Mouse (Mus musculus) heart, adult 2 months (tissue): ENCODE data around the gene Ap1g2. TPM values are rescaled to one million over a fixed set of nuclear protein-coding genes. Genes with fewer than 3 reads are reported as not detected.
A peak's percentile ranks its signal among the peaks of the same experiment; 100 is the strongest.

Experiments
- DNase-seq, 2 experiments: peaks; one replicate each; pipeline ENCODE4 v3.0.0; 2021
- H3K27ac ChIP-seq: fragments of 200-600 bp; 2 replicates; pipeline ENCODE4 v1.8.1; 2022
- H3K27me3 ChIP-seq: fragments of 200-500 bp; 2 replicates; pipeline ENCODE4 v1.6.1; 2012; ENCODE audit warnings: mild to moderate bottlenecking, low read length, inconsistent platforms, mixed read lengths; ENCODE audit not compliant: control insufficient read depth, insufficient read depth
- H3K36me3 ChIP-seq: fragments of 200-500 bp; 2 replicates; pipeline ENCODE4 v1.6.1; 2012; ENCODE audit warnings: low read length, inconsistent platforms; ENCODE audit not compliant: control insufficient read depth, insufficient read depth
- H3K4me1 ChIP-seq: fragments of 200-500 bp; 2 replicates; pipeline ENCODE4 v1.6.1; 2011; ENCODE audit warnings: low read length; ENCODE audit not compliant: control insufficient read depth, insufficient read depth
- H3K4me3 ChIP-seq: fragments of 200-600 bp; 2 replicates; pipeline ENCODE4 v1.8.1; 2022
- H3K79me2 ChIP-seq: fragments of 200-500 bp; replicated peaks from 2 replicates; pipeline ENCODE4 v1.6.1; 2012; ENCODE audit warnings: mild to moderate bottlenecking, inconsistent platforms, low read length, moderate library complexity, mixed read lengths; ENCODE audit not compliant: control insufficient read depth, insufficient read depth
- H3K9ac ChIP-seq: fragments of 200-500 bp; 2 replicates; pipeline ENCODE4 v1.6.1; 2012; ENCODE audit warnings: low read depth, mild to moderate bottlenecking, control low read depth, inconsistent platforms, low read length, mixed read lengths
- CTCF ChIP-seq: fragments of 200-600 bp; IDR thresholded peaks from 2 replicates; pipeline ENCODE4 v1.8.1; 2022; ENCODE audit warnings: antibody characterized with exemption, mild to moderate bottlenecking, moderate library complexity
- EP300 ChIP-seq: fragments of 200-500 bp; IDR thresholded peaks from 2 replicates; pipeline ENCODE4 v1.6.1; 2011; ENCODE audit warnings: low read depth, low read length, control low read depth; ENCODE audit not compliant: insufficient read depth
- POLR2A ChIP-seq: fragments of 200-500 bp; IDR thresholded peaks from 2 replicates; pipeline ENCODE4 v1.6.1; 2011; ENCODE audit warnings: mild to moderate bottlenecking, low read depth, low read length, control low read depth; ENCODE audit not compliant: insufficient read depth
- WGBS: fragments of 180-500 bp; shearing (Covaris S2); methylation state at CpG from one replicate; pipeline ENCODE4 v1.1.7; 2018; 5-methylcytosine and 5-hydroxymethylcytosine counted together
- intact Hi-C: fragments of 180-260 bp; cut with DNase I; formaldehyde crosslinking; loops from one replicate; pipeline ENCODE4 v1.15.1; 2025
- polyA plus RNA-seq: library from polyadenylated mRNA; depleted of rRNA; stranded (reverse); fragments of >200 nt; gene quantifications from 2 replicates; pipeline ENCODE4 v1.2.3, GENCODE M21; 2012
- total RNA-seq, 2 experiments: library from RNA; stranded (reverse); gene quantifications; 2 replicates each; pipeline ENCODE4 v1.2.3; 2021

Gene Ap1g2
- total and polyA plus RNA-seq, 3 experiments, result 5.3 to 10.2 (median 5.6) TPM

DNA sequence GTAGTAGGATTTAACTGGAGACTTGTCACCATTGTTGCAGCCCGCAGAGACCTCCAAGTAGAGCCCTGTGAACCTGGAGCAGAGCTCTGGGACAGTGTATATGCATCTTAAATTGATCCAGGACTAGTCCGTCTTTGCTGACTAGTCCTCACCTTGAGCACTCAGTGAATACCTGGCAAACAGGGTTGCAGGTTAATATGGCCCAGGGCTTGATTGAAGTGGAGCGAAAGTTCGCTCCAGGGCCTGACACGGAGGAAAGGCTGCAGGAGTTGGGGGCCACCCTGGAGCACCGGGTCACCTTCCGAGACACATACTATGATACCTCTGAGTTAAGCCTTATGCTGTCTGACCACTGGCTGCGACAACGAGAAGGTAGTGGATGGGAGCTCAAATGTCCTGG lies 11.1 kb downstream of the Ap1g2 start:
- peak overlapping the region; percentile 80 for H3K9ac ChIP-seq
- no peak for DNase-seq
- TF ChIP-seq POLR2A, result no peak
- no peak for TF ChIP-seq CTCF
- TF ChIP-seq EP300, result no peak
- WGBS, result 61% methylated on average over 9 of the region's 9 CpGs
- intact Hi-C loops, result loop anchor here (2.0 kb wide), 1 partner anchor 202 kb away; the partner anchor contains the start of gene Pabpn1
- H3K27me3 ChIP-seq, result no peaks in the 10 kb centered on the region
- peak overlapping the region; percentile 87 for H3K4me3 ChIP-seq
- H3K36me3 ChIP-seq, result no peaks in the 10 kb centered on the region
- peak overlapping the region; percentile 91 for H3K27ac ChIP-seq
- no peaks in the 10 kb centered on the region for H3K79me2 ChIP-seq
- peaks cover 6% of the 10 kb centered on the region for H3K4me1 ChIP-seq

- H3K4me1 ChIP-seq, result peaks cover 6% of the 10 kb centered on the region
- TF ChIP-seq POLR2A, result peak; percentile 63
- TF ChIP-seq CTCF, result no peak
- TF ChIP-seq EP300, result peak; percentile 46; the same call in 1 of the 2 replicates
- H3K79me2 ChIP-seq, result no peaks in the 10 kb centered on the region
- intact Hi-C loops, result loop anchor here (2.0 kb wide), 1 partner anchor 202 kb away; the partner anchor contains the start of gene Pabpn1
- peak within 1 kb of the TSS; percentile 80 for H3K9ac ChIP-seq
- under 1% methylated on average over 30 of the region's 30 CpGs for WGBS
- peak; percentile 84 to 86 for DNase-seq
- H3K27me3 ChIP-seq, result no peaks in the 10 kb centered on the region
- no peaks in the 10 kb centered on the region for H3K36me3 ChIP-seq
- H3K27ac ChIP-seq, result peak within 1 kb of the TSS; percentile 91
- peak within 1 kb of the TSS; percentile 87 for H3K4me3 ChIP-seq
Observed at GRCm38 (mm10) chr14:55094704-55095231, 11.6 kb downstream of the Ap1g2 start, which contains the start of gene Thtpa. Thtpa (plus strand) TSS chr14:55094784.

DNA sequence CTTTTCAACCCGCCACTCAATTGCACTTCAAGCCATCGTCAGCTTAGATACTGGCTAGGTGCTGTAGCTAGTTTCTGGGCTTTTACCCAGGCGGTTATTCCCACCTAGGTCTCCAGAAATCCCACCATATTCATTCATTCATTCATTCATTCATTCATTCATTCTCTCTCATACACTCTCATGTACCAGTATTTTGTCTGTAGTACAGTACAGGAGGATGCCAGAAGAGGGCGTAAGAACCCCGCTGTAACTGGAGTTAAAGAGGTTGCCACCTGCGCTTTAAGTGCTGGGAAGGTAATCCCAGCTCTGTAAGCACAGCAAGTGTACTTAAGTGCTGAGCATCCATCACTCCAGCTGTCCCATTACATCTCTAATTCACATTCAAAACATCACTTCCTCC lies 12.5 kb downstream of the Ap1g2 start:
- Histone ChIP-seq H3K27ac (no peak overlapping the region), H3K4me1 (peaks cover 10% of the 10 kb centered on the region), H3K4me3 (no peak overlapping the region), H3K9ac (no peak overlapping the region), H3K27me3 (no peaks in the 10 kb centered on the region), H3K79me2 (no peaks in the 10 kb centered on the region), H3K36me3 (no peaks in the 10 kb centered on the region)
- intact Hi-C loops, result loop anchor here (2.0 kb wide), 1 partner anchor 201 kb away; the partner anchor contains the start of gene Pabpn1
- no peak for DNase-seq
- WGBS, result 47% methylated on average over 6 of the region's 6 CpGs
- no peak for TF ChIP-seq POLR2A
- TF ChIP-seq CTCF, result no peak

DNA sequence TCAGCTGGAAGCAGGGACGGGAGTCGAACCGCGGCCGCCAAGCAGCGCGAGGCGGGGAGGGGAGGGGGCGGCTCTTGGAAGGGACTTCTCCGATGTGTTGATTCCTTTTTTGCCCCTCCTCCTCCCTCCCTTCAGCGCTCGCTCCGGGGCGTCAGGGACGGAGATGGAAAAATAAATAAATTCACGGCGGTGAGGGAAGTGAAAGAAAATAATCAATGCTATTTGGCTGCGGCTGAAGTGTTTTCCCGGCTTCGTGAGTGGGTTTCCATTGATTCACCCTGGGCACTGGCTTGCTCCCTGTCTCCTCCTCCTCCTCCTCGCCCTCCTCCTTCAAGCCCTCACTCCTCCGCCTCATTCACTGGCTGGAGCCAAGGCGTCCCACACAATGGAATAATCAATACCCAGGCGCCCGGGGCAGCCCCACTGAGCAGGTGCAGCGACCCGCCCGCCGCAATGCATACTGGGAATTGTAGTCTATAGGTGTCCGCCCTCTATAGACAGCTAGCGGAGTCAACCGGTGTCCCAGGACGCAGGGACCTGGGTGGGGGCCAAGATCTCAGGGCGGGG lies 14.3 kb downstream of the Ap1g2 start, which contains the start of gene Zfhx2:
Gene Zfhx2, minus strand, starts transcription at position 314 of the 567 bp plus-strand sequence.
- Histone ChIP-seq H3K9ac (peak within 1 kb of the TSS; percentile 65), H3K27ac (peak within 1 kb of the TSS; percentile 48), H3K79me2 (no peaks in the 10 kb centered on the region), H3K4me3 (peak within 1 kb of the TSS; percentile 64), H3K36me3 (no peaks in the 10 kb centered on the region), H3K27me3 (no peaks in the 10 kb centered on the region), H3K4me1 (peaks cover 10% of the 10 kb centered on the region)
- peak; percentile 91 to 93 for DNase-seq
- TF ChIP-seq CTCF, result peak; percentile 51
- TF ChIP-seq EP300, result no peak
- TF ChIP-seq POLR2A, result peak; percentile 25; the same call in 1 of the 2 replicates
- intact Hi-C loops, result no loop called here
- WGBS, result 2% methylated on average over 34 of the region's 34 CpGs

DNA sequence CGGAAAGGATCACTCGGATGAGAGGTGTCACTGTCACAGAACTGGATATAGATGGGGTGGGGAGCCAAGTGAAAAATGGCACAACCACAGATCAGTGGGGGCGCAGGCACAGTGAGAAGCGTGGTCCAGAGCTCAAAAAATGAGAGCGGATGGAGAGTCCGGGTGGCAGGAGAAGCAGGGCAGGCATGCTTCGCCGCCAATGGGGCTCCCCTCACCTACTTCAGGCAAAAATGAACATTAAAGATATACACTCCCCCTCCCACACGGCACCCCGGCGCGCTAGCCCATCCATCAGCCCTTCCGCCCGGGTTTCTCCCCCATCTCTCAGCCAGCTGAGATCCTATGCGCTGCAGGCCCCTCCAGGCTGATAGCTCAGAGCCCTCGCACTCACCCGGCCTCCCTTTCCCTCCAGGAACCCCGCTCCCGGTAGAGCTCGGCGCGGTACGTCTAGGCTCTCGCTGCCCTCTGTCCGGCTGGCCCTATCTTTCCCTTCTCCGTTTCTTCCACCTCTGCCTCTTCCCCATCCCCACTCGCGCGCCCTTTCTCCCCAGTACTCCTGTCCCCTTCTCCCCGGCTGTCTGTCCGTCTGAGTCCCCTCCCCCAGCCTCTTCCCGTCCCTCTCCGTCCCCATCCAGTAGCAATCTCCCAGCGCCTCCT lies 15.1 kb downstream of the Ap1g2 start:
- DNase-seq, result no peak
- Histone ChIP-seq H3K9ac (peak overlapping the region; percentile 58), H3K27me3 (no peaks in the 10 kb centered on the region), H3K27ac (no peak overlapping the region), H3K4me3 (peak overlapping the region; percentile 64), H3K4me1 (peaks cover 9% of the 10 kb centered on the region), H3K79me2 (no peaks in the 10 kb centered on the region), H3K36me3 (no peaks in the 10 kb centered on the region)
- TF ChIP-seq POLR2A (no peak), CTCF (no peak), EP300 (no peak)
- 14% methylated on average over 34 of the region's 34 CpGs for WGBS
- intact Hi-C loops, result no loop called here
